Mouse (Mus musculus): ENCODE measurements around the gene Mitf. TPM values are rescaled to one million over a fixed set of nuclear protein-coding genes. Genes with fewer than 3 reads are reported as not detected.

Mitf gene
- polyA plus RNA-seq (2016; fragmentation: Nextera tagmentation; extraction: Ambion mirVana): 2.1 and 2.6 TPM in 2 replicates

- H3K27ac ChIP-seq (replicated peaks): peak within 1 kb of the TSS; percentile 58; the same call in 1 of the 2 replicates
- peaks cover 35% of the 10 kb centered on the region for H3K27me3 ChIP-seq (replicated peaks; ENCODE audit: low read depth, poor library complexity, severe bottlenecking)
- no peaks in the 10 kb centered on the region for H3K9me3 ChIP-seq
- DNase-seq (ENCODE audit: low spot score): peak; percentile 91
- no peaks in the 10 kb centered on the region for H3K36me3 ChIP-seq (replicated peaks)
- peak within 1 kb of the TSS; percentile 72 for H3K4me3 ChIP-seq
- peaks cover 15% of the 10 kb centered on the region for H3K4me1 ChIP-seq
- under 1% methylated on average over 51 of the region's 51 CpGs for WGBS
Measured at GRCm38 (mm10) chr6:97806781-97807743, at the start of gene Mitf. Gene Mitf, plus strand, starts transcription at chr6:97807052.

GRCm38 (mm10) chr6:97757361-97757760 lies 49.5 kb upstream of the Mitf start:
- H3K4me1 ChIP-seq: peaks cover 8% of the 10 kb centered on the region
- no peaks in the 10 kb centered on the region for H3K36me3 ChIP-seq (replicated peaks)
- 0 out of 2 replicates have a peak, but pooled peaks cover 3% of the 10 kb centered on the region for H3K27me3 ChIP-seq (replicated peaks; ENCODE audit: low read depth, poor library complexity, severe bottlenecking)
- WGBS: 88% methylated on average over 2 of the region's 2 CpGs
- H3K4me3 ChIP-seq: no peak overlapping the region
- no peak for DNase-seq (ENCODE audit: low spot score)
- no peak overlapping the region for H3K27ac ChIP-seq (replicated peaks)
- no peaks in the 10 kb centered on the region for H3K9me3 ChIP-seq

- Histone ChIP-seq H3K4me3 (no peak overlapping the region), H3K27me3 (replicated peaks; ENCODE audit: low read depth, poor library complexity, severe bottlenecking) (peaks cover 3% of the 10 kb centered on the region; the same call in 1 of the 2 replicates), H3K9me3 (no peaks in the 10 kb centered on the region), H3K36me3 (replicated peaks) (no peaks in the 10 kb centered on the region), H3K27ac (replicated peaks) (no peak overlapping the region; the same call in 1 of the 2 replicates), H3K4me1 (peaks cover 8% of the 10 kb centered on the region)
- 71% methylated on average over 4 of the region's 4 CpGs for WGBS
- DNase-seq (ENCODE audit: low spot score): no peak
Measured at GRCm38 (mm10) chr6:97758884-97759283, 48.0 kb upstream of the Mitf start.

- Histone ChIP-seq H3K9me3 (no peaks in the 10 kb centered on the region), H3K27me3 (replicated peaks; ENCODE audit: low read depth, poor library complexity, severe bottlenecking) (peaks cover 3% of the 10 kb centered on the region; the same call in 1 of the 2 replicates), H3K4me1 (peaks cover 8% of the 10 kb centered on the region), H3K36me3 (replicated peaks) (no peaks in the 10 kb centered on the region), H3K27ac (replicated peaks) (no peak overlapping the region; the same call in 1 of the 2 replicates), H3K4me3 (no peak overlapping the region)
- DNase-seq (ENCODE audit: low spot score): peak; percentile 68
- WGBS: 14% methylated on average over 4 of the region's 4 CpGs
Measured at GRCm38 (mm10) chr6:97759301-97759700, 47.6 kb upstream of the Mitf start.

- 19% methylated on average over 4 of the region's 4 CpGs for WGBS
- no peak overlapping the region for H3K27ac ChIP-seq (replicated peaks)
- no peaks in the 10 kb centered on the region for H3K9me3 ChIP-seq
- DNase-seq (ENCODE audit: low spot score): peak; percentile 23
- H3K36me3 ChIP-seq (replicated peaks): no peaks in the 10 kb centered on the region
- H3K4me1 ChIP-seq: peaks cover 8% of the 10 kb centered on the region
- H3K27me3 ChIP-seq (replicated peaks; ENCODE audit: low read depth, poor library complexity, severe bottlenecking): peaks cover 3% of the 10 kb centered on the region; the same call in 1 of the 2 replicates
- no peak overlapping the region for H3K4me3 ChIP-seq
Measured at GRCm38 (mm10) chr6:97761326-97761725, 45.5 kb upstream of the Mitf start.

- H3K9me3 ChIP-seq: no peaks in the 10 kb centered on the region
- 43% methylated on average over 3 of the region's 3 CpGs for WGBS
- no peaks in the 10 kb centered on the region; the same call in 1 of the 2 replicates for H3K27me3 ChIP-seq (replicated peaks; ENCODE audit: low read depth, poor library complexity, severe bottlenecking)
- H3K36me3 ChIP-seq (replicated peaks): no peaks in the 10 kb centered on the region
- H3K4me3 ChIP-seq: no peak overlapping the region
- DNase-seq (ENCODE audit: low spot score): no peak
- H3K27ac ChIP-seq (replicated peaks): no peak overlapping the region
- H3K4me1 ChIP-seq: peaks cover 7% of the 10 kb centered on the region
Measured at GRCm38 (mm10) chr6:97763970-97764369, 42.9 kb upstream of the Mitf start.

- no peaks in the 10 kb centered on the region for H3K36me3 ChIP-seq (replicated peaks)
- 80% methylated on average over 2 of the region's 2 CpGs for WGBS
- H3K27ac ChIP-seq (replicated peaks): no peak overlapping the region
- no peak overlapping the region for H3K4me3 ChIP-seq
- H3K27me3 ChIP-seq (replicated peaks; ENCODE audit: low read depth, poor library complexity, severe bottlenecking): no peaks in the 10 kb centered on the region; the same call in 1 of the 2 replicates
- H3K9me3 ChIP-seq: no peaks in the 10 kb centered on the region
- no peaks in the 10 kb centered on the region for H3K4me1 ChIP-seq
- DNase-seq (ENCODE audit: low spot score): no peak
Measured at GRCm38 (mm10) chr6:97767836-97768235, 39.0 kb upstream of the Mitf start.

- DNase-seq (ENCODE audit: low spot score): no peak
- Histone ChIP-seq H3K27me3 (replicated peaks; ENCODE audit: low read depth, poor library complexity, severe bottlenecking) (no peaks in the 10 kb centered on the region), H3K9me3 (no peaks in the 10 kb centered on the region), H3K36me3 (replicated peaks) (no peaks in the 10 kb centered on the region), H3K27ac (replicated peaks) (no peak overlapping the region), H3K4me1 (no peaks in the 10 kb centered on the region), H3K4me3 (no peak overlapping the region)
- WGBS: 83% methylated on average over 7 of the region's 7 CpGs
Measured at GRCm38 (mm10) chr6:97769549-97769948, 37.3 kb upstream of the Mitf start.

GRCm38 (mm10) chr6:97781316-97781715 lies 25.5 kb upstream of the Mitf start:
- Histone ChIP-seq H3K9me3 (no peaks in the 10 kb centered on the region), H3K27ac (replicated peaks) (no peak overlapping the region), H3K4me1 (no peaks in the 10 kb centered on the region), H3K27me3 (replicated peaks; ENCODE audit: low read depth, poor library complexity, severe bottlenecking) (no peaks in the 10 kb centered on the region), H3K36me3 (replicated peaks) (no peaks in the 10 kb centered on the region), H3K4me3 (no peak overlapping the region)
- DNase-seq (ENCODE audit: low spot score): no peak
- WGBS: 92% methylated on average over 5 of the region's 5 CpGs

GRCm38 (mm10) chr6:97782291-97782690 lies 24.6 kb upstream of the Mitf start:
- H3K9me3 ChIP-seq: no peaks in the 10 kb centered on the region
- no peak overlapping the region for H3K4me3 ChIP-seq

GRCm38 (mm10) chr6:97786871-97787270 lies 20.0 kb upstream of the Mitf start:
- no peaks in the 10 kb centered on the region for H3K36me3 ChIP-seq (replicated peaks)
- no peak for DNase-seq (ENCODE audit: low spot score)
- no peaks in the 10 kb centered on the region for H3K4me1 ChIP-seq
- no peaks in the 10 kb centered on the region for H3K9me3 ChIP-seq
- no peak overlapping the region for H3K27ac ChIP-seq (replicated peaks)
- 74% methylated on average over 4 of the region's 4 CpGs for WGBS
- 0 out of 2 replicates have a peak, but pooled peaks cover 7% of the 10 kb centered on the region for H3K27me3 ChIP-seq (replicated peaks; ENCODE audit: low read depth, poor library complexity, severe bottlenecking)
- no peak overlapping the region for H3K4me3 ChIP-seq

More at GRCm38 (mm10) chr6:97782291-97782690, 24.6 kb upstream of the Mitf start:
- H3K27me3 ChIP-seq (replicated peaks; ENCODE audit: low read depth, poor library complexity, severe bottlenecking): no peaks in the 10 kb centered on the region
- H3K27ac ChIP-seq (replicated peaks): no peak overlapping the region
- H3K36me3 ChIP-seq (replicated peaks): no peaks in the 10 kb centered on the region
- WGBS: 86% methylated on average over 6 of the region's 6 CpGs
- no peaks in the 10 kb centered on the region for H3K4me1 ChIP-seq
- DNase-seq (ENCODE audit: low spot score): no peak

- Histone ChIP-seq H3K27me3 (replicated peaks; ENCODE audit: low read depth, poor library complexity, severe bottlenecking) (0 out of 2 replicates have a peak, but pooled peaks cover 7% of the 10 kb centered on the region), H3K36me3 (replicated peaks) (no peaks in the 10 kb centered on the region), H3K4me3 (no peak overlapping the region), H3K9me3 (no peaks in the 10 kb centered on the region), H3K4me1 (no peaks in the 10 kb centered on the region), H3K27ac (replicated peaks) (no peak overlapping the region)
- WGBS: 86% methylated on average over 9 of the region's 9 CpGs
- no peak for DNase-seq (ENCODE audit: low spot score)
Measured at GRCm38 (mm10) chr6:97788361-97788974, 18.4 kb upstream of the Mitf start.
